20 mouse cellular contexts compared by ENCODE assay signal in genomic region chr10:77548576-77548975, GRCm38 (mm10). TPM values are rescaled to one million over a fixed set of nuclear protein-coding genes. Genes with fewer than 3 reads are reported as not detected.
"Had no signal": no experiment of that assay in that cellular context is flagged by ENCODE, and none has a peak within 500 bp of the region (broad histone marks: within the 10 kb centered on the region; RNA-seq: fewer than 3 reads in every experiment).

No protein-coding gene starts in this region.

- H3K4me1 ChIP-seq: limb, embryonic 12.5 days; midbrain, embryonic 10.5 days; neural tube, embryonic 15.5 days had no signal

- ATAC-seq: intestine, postnatal 0 days; lung, postnatal 0 days had no signal

- DNase-seq: kidney, adult 8-10 months; kidney, postnatal 36 days; layer of hippocampus, adult 9-11 months; layer of hippocampus, postnatal 36 days; liver; lung, adult 2 months; midbrain, embryonic 14.5 days; right cerebral cortex, adult 18-20 months; right cerebral cortex, postnatal 25 days; thymus, adult 18-20 months; thymus, postnatal 14 days had no signal

- H3K27ac ChIP-seq: kidney, postnatal 0 days; limb, embryonic 12.5 days; liver, embryonic 14.5 days; midbrain, embryonic 10.5 days; neural tube, embryonic 15.5 days had no signal

- H3K4me3 ChIP-seq: limb, embryonic 12.5 days; midbrain, embryonic 10.5 days; myocyte; neural tube, embryonic 15.5 days had no signal

RNA-seq across cellular contexts. Expression of gene Gm49325, which starts 57.4 kb away (rescaled TPM):
- polyA plus RNA-seq: lung, adult 2 months; stomach, embryonic 14.5 days had no signal
